Mouse (Mus musculus) hindbrain, embryonic 10.5 days (tissue): ENCODE measurements around the gene Nosip. TPM values are rescaled to one million over a fixed set of nuclear protein-coding genes. Genes with fewer than 3 reads are reported as not detected.
A peak's percentile ranks its signal among the peaks of the same experiment; 100 is the strongest.

Experiments
- DNase-seq: peaks from one replicate; pipeline ENCODE4 v3.0.0-alpha.2; 2017; ENCODE audit warnings: low spot score
- H3K27ac ChIP-seq: fragments of 300-500 bp; sonication (generic); 2 replicates; pipeline ENCODE4 v1.5.1; 2016; ENCODE audit warnings: mild to moderate bottlenecking, moderate library complexity
- H3K27me3 ChIP-seq: fragments of 300-500 bp; sonication (generic); 2 replicates; pipeline ENCODE4 v1.6.1; 2016; ENCODE audit warnings: mild to moderate bottlenecking; ENCODE audit not compliant: poor library complexity, insufficient read depth, severe bottlenecking
- H3K36me3 ChIP-seq: fragments of 300-500 bp; sonication (generic); 2 replicates; pipeline ENCODE4 v1.6.1; 2016; ENCODE audit warnings: mild to moderate bottlenecking, moderate library complexity
- H3K4me1 ChIP-seq: fragments of 300-500 bp; sonication (generic); replicated peaks from 2 replicates; pipeline ENCODE4 v1.6.1; 2016; ENCODE audit warnings: mild to moderate bottlenecking
- H3K4me3 ChIP-seq: fragments of 300-500 bp; sonication (generic); 2 replicates; pipeline ENCODE4 v1.5.1; 2016; ENCODE audit warnings: mild to moderate bottlenecking, moderate library complexity
- H3K9me3 ChIP-seq: fragments of 300-500 bp; sonication (generic); 2 replicates; pipeline ENCODE4 v1.6.1; 2016; ENCODE audit warnings: mild to moderate bottlenecking, moderate library complexity
- WGBS: fragments of 180-500 bp; shearing (Covaris S2); methylation state at CpG from one replicate; pipeline ENCODE4 v1.1.7; 2016; 5-methylcytosine and 5-hydroxymethylcytosine counted together
- polyA plus RNA-seq: library from polyadenylated mRNA; unstranded; fragments of >200 nt; fragmentation: Nextera tagmentation; extraction: Ambion mirVana; gene quantifications from 2 replicates; pipeline ENCODE4 v1.2.1, GENCODE M21; 2016

Nosip gene
- polyA plus RNA-seq, 1 experiment from 2014 or later = 70.7 TPM

DNA sequence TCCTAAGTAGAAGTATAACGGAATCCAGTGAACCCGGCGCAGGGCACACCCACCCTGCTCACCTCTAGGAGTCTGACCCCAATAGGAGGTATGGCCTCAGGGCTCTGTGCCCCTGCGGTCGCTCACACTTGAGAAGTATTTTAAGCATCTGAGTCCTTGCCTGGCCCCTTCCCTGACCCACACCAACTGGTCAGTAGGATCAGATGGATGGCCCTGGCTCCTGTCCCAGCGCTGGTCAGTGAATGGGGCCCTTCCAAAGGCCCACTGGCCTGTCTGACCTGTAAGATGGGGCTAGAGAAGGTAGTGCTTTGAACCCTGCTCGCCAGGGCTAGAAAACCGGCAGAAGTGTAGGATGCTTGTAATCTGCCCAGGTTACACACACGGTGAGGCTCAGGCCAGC, 21.4 kb upstream of the Nosip start:
- H3K36me3 ChIP-seq = peaks cover 100% of the 10 kb centered on the region
- WGBS = 92% methylated on average over 9 of the region's 9 CpGs
- no peak for DNase-seq
- no peaks in the 10 kb centered on the region for H3K9me3 ChIP-seq
- H3K27ac ChIP-seq = no peak overlapping the region
- no peak overlapping the region for H3K4me3 ChIP-seq
- no peaks in the 10 kb centered on the region for H3K27me3 ChIP-seq
- H3K4me1 ChIP-seq = no peaks in the 10 kb centered on the region

DNA sequence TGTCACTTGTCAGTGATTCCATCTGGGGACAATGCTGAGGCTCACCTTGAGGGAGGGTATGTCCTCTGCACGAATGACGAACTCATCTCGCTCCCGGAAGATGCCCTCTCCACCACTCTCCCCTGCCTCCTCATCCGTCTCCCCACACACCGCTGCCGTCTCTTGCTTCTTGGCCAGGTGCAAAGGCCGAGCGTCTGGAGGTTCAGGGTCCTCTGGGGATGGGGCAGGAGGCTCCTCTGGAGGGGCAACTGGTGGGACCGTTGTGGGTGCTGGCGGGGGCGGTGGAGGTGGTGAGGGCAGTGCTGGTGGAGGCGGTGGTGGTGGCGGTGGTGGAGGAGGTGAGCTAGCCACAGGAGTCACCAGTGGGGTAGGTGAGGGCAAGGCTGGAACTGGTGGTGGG, 18.9 kb upstream of the Nosip start:
- Histone ChIP-seq H3K27ac (no peak overlapping the region), H3K4me3 (no peak overlapping the region), H3K36me3 (peaks cover 100% of the 10 kb centered on the region), H3K4me1 (0 out of 2 replicates have a peak, but pooled peaks cover 4% of the 10 kb centered on the region), H3K27me3 (no peaks in the 10 kb centered on the region), H3K9me3 (no peaks in the 10 kb centered on the region)
- DNase-seq = no peak
- WGBS = 96% methylated on average over 14 of the region's 14 CpGs

DNA sequence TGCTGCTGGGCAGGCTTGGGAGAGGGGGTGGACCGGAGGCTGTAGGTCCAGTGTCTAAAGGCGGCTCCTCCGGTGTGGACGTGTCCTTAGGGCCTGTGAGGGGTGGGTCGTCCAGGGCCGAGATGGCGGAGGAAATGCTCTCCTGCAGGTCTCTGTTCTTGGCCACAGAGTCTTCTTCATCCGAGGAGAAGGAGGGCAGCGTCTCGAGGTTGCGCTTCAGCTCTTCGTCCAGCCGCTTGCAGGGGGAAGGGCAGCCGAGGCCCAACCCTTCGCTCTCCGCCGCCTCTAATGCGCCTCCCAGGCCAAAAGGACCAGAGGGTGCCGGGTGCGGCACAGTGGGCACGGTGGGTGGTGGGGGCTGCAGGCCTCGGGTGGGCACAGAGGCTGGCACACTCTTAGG, 16.5 kb upstream of the Nosip start:
- H3K27me3 ChIP-seq = no peaks in the 10 kb centered on the region
- H3K9me3 ChIP-seq = no peaks in the 10 kb centered on the region
- peaks cover 21% of the 10 kb centered on the region for H3K4me1 ChIP-seq
- H3K27ac ChIP-seq = peak overlapping the region; percentile 53; the same call in 1 of the 2 replicates
- no peak overlapping the region for H3K4me3 ChIP-seq
- 94% methylated on average over 22 of the region's 22 CpGs for WGBS
- no peak for DNase-seq
- H3K36me3 ChIP-seq = peaks cover 100% of the 10 kb centered on the region

DNA sequence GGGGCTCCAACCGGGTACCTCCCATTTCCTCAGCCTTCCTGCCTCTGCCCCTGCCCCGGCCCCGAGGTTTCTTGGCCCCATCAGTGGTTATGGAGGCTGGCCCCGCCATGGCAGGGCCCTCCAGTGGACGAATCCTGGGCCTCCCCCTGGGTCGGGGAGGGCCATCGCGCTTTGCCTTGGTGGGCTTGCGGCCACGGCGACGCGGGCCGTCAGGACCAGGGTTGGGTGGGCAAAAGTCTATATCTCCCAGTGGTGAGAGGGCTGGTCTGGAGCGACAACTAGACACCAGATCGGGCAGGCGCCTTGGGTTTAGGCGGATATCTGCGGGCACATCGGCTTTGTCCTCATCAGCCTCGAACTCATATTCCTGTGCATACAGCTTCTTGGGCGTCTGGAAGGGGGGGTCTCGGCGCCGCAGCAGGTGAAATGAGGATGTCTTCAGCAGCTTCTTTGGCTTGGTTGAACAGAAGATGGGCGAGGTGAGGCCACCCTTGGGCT, 15.3 kb upstream of the Nosip start:
- no peaks in the 10 kb centered on the region for H3K27me3 ChIP-seq
- no peak for DNase-seq
- H3K4me1 ChIP-seq = peaks cover 32% of the 10 kb centered on the region
- H3K9me3 ChIP-seq = no peaks in the 10 kb centered on the region
- no peak overlapping the region for H3K27ac ChIP-seq
- WGBS = 96% methylated on average over 26 of the region's 26 CpGs
- 0 out of 2 replicates have a peak overlapping the region, but pooled peaks have one; percentile 9 for H3K4me3 ChIP-seq
- H3K36me3 ChIP-seq = peaks cover 94% of the 10 kb centered on the region

DNA sequence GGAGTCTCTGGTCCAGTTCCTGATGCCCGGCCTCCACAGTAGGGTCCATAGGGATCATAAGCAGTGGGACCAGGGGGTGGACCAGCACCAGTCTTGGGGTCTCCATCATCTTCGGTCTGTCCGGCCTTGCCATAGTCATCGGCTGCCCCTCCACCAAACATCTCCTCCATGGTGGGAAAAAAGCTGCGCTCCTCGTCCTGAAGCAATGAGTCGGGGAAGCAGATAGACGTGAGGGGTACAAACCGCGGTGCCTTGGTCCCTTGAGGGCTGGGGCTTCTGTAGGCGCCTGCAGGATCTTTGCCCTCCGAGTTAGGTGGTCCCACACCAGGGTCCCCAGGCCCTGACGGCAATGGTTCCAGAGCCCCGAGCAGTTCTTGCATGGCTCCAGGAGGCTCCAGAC, 14.7 kb upstream of the Nosip start:
- H3K9me3 ChIP-seq = no peaks in the 10 kb centered on the region
- DNase-seq = no peak
- peaks cover 36% of the 10 kb centered on the region for H3K4me1 ChIP-seq
- 96% methylated on average over 14 of the region's 14 CpGs for WGBS
- no peak overlapping the region for H3K4me3 ChIP-seq
- no peaks in the 10 kb centered on the region for H3K27me3 ChIP-seq
- peaks cover 88% of the 10 kb centered on the region for H3K36me3 ChIP-seq
- no peak overlapping the region for H3K27ac ChIP-seq

DNA sequence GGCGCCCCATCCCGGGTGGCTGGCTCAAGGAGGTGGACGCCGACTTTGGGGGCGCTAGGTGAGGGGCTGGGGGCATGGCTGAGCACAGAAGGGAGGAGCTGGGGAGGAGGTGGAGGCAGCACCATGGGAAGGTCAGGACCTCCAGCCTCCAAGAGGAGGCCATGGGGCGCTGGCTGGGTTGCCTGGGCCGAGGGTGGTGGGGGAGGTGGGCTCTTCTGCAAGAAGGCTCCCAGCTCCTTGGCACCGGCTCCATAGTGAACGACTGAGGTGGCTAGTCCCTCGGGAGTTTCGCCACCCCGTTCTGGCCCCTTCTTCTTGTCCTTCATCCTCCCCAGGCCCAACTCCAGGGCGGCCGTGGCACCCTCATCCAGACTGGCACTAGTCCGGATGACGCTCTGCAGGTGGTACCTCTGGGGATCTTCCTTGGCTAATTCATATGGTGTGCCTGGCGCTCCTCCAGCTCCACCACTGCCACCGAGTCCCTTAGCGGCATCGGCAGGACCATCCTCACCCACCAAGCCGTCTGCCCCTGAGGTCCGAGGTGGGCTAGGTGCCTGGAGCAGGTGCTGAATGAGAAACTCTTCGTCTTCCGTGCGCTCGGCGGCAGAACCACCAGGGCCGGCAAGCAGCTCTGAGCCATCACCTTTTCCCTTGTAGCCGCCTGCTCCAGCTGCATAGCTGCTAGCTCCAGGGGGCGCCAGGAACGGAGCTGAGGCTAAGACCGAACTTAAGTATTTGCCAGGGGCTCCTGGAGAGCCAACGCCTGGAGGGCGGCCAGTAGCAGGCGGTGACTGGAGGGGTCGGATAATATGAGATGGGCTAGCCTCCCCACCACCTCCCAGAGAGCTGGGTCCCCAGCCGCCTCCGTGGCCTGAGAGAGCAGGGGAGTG, 14.0 kb upstream of the Nosip start:
- WGBS = 95% methylated on average over 38 of the region's 38 CpGs

DNA sequence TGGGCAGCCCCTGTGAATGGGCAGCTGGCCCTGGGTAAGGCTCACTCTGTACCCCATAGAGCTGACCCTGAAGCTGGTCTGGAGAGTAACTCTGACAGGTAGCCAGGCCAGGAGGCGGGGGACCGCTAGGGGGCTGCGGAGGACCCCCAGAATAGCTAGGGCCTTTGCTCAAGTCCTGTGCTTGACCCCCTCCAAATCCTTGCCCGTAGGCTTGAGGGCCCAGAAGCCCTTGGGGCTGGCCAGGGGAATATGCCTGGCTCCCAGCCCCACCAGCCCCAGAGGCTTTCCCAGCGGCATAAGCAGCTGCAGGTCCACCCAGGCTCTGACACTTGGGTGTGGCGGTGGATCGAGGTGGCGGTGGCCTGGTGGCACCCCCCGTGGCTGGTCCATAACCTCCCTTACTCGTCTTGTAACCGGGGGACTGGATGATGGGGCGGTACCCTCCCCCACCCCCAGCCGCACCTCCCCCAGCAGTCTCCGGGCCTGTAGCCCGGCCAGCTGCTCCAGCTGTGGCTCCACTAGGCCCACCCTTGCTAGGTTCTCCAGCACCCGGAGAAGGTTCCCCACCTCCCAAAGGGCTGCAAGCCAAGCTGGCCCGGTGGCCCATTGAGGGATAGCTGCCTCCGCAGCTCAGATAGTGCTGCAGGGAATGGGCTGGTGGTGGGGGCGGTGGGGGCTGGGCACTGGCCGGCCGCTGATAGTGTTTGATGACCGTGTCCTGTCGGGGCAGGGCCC, 13.1 kb upstream of the Nosip start:
- Histone ChIP-seq H3K36me3 (peaks cover 72% of the 10 kb centered on the region), H3K4me3 (peak overlapping the region; percentile 95; the same call in 1 of the 2 replicates), H3K9me3 (no peaks in the 10 kb centered on the region), H3K4me1 (peaks cover 43% of the 10 kb centered on the region), H3K27ac (0 out of 2 replicates have a peak overlapping the region, but pooled peaks have one; percentile 40), H3K27me3 (no peaks in the 10 kb centered on the region)
- DNase-seq = no peak
- WGBS = 92% methylated on average over 23 of the region's 23 CpGs

More for the DNA sequence above, 14.0 kb upstream of the Nosip start:
- peaks cover 36% of the 10 kb centered on the region for H3K4me1 ChIP-seq
- H3K36me3 ChIP-seq = peaks cover 80% of the 10 kb centered on the region
- H3K9me3 ChIP-seq = no peaks in the 10 kb centered on the region
- no peaks in the 10 kb centered on the region for H3K27me3 ChIP-seq
- H3K27ac ChIP-seq = no peak overlapping the region
- DNase-seq = no peak
- H3K4me3 ChIP-seq = no peak overlapping the region

DNA sequence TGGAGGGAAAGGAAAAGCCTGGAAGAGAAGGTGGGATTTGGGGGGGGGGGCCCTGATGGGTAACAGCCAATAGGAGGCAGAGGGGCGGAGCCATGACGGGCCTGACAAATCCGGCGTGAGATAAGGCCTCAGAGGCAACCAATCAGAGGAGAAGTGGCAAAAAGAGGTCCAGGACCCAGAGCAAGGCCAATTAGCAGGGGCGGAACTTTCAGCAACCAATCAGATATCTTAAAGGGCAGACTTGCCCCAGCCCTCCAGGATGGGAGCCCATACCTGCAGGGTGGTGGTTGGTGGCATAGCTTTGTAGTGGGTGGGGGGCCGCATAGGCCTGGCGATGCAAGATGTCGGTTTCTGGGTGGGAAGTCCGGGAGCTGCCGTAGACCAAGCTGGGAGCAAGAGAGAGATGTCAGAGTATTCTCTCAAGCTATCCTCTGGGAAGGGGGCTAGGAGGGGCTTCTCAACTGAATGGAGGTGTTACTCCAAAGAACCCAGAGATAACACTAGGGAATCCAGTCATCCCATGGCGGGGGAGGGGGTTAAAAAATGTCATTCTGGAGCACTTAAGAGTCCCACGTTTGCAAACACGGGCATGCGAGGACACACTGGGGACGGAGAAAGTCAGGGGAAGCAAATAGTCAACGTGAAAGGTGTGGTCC, 11.2 kb upstream of the Nosip start:
- H3K27me3 ChIP-seq = no peaks in the 10 kb centered on the region
- peak overlapping the region; percentile 95 for H3K4me3 ChIP-seq
- WGBS = 2% methylated on average over 16 of the region's 16 CpGs
- peak; percentile 89 for DNase-seq
- no peaks in the 10 kb centered on the region for H3K9me3 ChIP-seq
- peaks cover 52% of the 10 kb centered on the region for H3K36me3 ChIP-seq
- peak overlapping the region; percentile 99 for H3K27ac ChIP-seq
- peaks cover 50% of the 10 kb centered on the region for H3K4me1 ChIP-seq

DNA sequence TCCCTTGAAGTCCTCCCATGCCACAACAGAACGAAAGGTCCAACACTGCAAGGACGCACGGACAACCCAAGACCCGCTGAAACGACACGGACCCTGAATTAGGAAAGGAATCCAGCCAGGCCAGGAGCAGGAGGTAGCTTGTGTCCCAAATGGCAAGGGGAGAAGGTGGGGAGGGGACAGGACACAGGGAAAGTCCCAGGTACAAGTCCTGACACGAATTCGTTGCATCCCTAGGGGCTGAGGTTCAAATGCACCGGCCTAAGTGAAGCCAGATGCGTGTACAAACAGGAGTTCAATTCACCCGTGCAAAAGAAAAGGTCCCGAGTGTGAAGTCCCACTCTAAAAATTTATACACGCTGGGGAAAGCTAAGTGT, 10.6 kb upstream of the Nosip start:
- Histone ChIP-seq H3K27me3 (no peaks in the 10 kb centered on the region), H3K27ac (peak overlapping the region; percentile 99), H3K36me3 (peaks cover 47% of the 10 kb centered on the region), H3K9me3 (no peaks in the 10 kb centered on the region), H3K4me3 (peak overlapping the region; percentile 95), H3K4me1 (peaks cover 51% of the 10 kb centered on the region)
- 4% methylated on average over 13 of the region's 13 CpGs for WGBS
- DNase-seq = no peak

DNA sequence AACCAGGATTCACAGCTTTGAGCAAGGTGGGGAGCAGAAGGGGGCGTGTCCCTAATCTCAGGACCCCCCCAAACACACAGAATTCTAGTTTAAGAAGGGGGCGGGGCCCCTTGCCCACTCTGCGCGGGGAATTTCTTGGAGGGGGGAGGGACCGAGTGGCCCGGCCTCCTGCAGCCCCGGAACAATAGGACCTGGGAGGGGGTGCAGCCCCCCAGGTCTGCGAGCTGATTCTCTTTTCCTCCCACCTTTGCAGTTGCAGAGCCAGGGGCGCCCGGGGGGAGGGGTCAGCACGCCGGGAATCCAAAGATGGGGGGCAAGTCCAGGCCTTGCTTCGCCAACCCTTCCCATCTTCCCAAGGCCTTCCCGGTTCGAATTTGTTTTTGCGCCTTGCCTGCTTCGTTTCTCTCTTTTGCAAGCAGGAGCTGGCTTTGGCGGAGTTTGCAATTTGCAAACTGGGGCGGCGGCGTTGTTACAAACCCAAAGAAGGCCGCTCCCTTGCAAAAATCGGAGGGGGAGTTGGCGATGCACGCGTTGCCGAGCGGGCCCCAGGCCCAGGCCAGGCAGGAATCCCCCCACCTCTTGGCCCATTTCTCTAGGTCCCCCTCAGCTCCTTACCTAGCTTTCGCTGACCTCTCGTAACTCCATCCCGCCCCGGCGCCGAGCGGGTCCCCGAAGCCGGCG, 9.9 kb upstream of the Nosip start:
- under 1% methylated on average over 38 of the region's 38 CpGs for WGBS
- Histone ChIP-seq H3K4me3 (peak overlapping the region; percentile 95), H3K27ac (peak overlapping the region; percentile 99), H3K9me3 (no peaks in the 10 kb centered on the region), H3K27me3 (no peaks in the 10 kb centered on the region), H3K36me3 (peaks cover 40% of the 10 kb centered on the region), H3K4me1 (peaks cover 50% of the 10 kb centered on the region)
- DNase-seq = no peak

DNA sequence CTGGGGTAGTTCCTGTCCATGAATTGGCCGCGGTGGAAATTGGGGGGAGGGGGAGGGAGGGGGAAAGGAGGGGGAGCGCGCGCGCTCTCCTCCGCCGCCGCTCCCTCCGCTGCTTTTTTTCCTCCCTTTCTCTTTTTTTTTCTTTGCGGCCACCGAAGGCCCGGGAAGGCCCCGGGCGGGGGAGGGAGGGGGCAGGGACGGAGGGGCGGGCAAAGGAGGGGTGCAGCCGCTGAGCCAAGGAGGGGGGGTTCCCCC, 9.4 kb upstream of the Nosip start, which contains the start of gene Prr12:
Prr12 (minus strand) TSS at position 20 of the 255 bp plus-strand sequence.
- WGBS = under 1% methylated on average over 18 of the region's 18 CpGs
- DNase-seq = no peak
- Histone ChIP-seq H3K4me3 (peak within 1 kb of the TSS; percentile 95), H3K4me1 (peaks cover 50% of the 10 kb centered on the region), H3K36me3 (peaks cover 35% of the 10 kb centered on the region), H3K27ac (peak within 1 kb of the TSS; percentile 99), H3K9me3 (no peaks in the 10 kb centered on the region), H3K27me3 (no peaks in the 10 kb centered on the region)
